Mouse (Mus musculus): ENCODE results near the gene Strn.

The Strn gene

GRCm38 (mm10) chr17:78615096-78615495, 121.9 kb downstream of the Strn start:
- no peak for DNase-seq (ENCODE audit: low spot score)

- DNase-seq (ENCODE audit: low spot score): no peak
Measured at GRCm38 (mm10) chr17:78614481-78614880, 122.5 kb downstream of the Strn start.

- DNase-seq (ENCODE audit: low spot score): peak; percentile 19
Measured at GRCm38 (mm10) chr17:78611117-78611516, 125.9 kb downstream of the Strn start.

- DNase-seq (ENCODE audit: low spot score): no peak
Measured at GRCm38 (mm10) chr17:78609191-78609855, 127.7 kb downstream of the Strn start.

- DNase-seq (ENCODE audit: low spot score): no peak
Measured at GRCm38 (mm10) chr17:78608716-78609115, 128.3 kb downstream of the Strn start.

- DNase-seq (ENCODE audit: low spot score): no peak
Measured at GRCm38 (mm10) chr17:78608135-78608670, 128.8 kb downstream of the Strn start.

- DNase-seq (ENCODE audit: low spot score): peak; percentile 60
Measured at GRCm38 (mm10) chr17:78604431-78604830, 132.6 kb downstream of the Strn start.

- DNase-seq (ENCODE audit: low spot score): peak; percentile 87
Measured at GRCm38 (mm10) chr17:78603872-78604271, 133.1 kb downstream of the Strn start.

GRCm38 (mm10) chr17:78602316-78602715, 134.7 kb downstream of the Strn start:
- no peak for DNase-seq (ENCODE audit: low spot score)

GRCm38 (mm10) chr17:78601601-78602000, 135.4 kb downstream of the Strn start:
- no peak for DNase-seq (ENCODE audit: low spot score)

GRCm38 (mm10) chr17:78601042-78601441, 136.0 kb downstream of the Strn start:
- DNase-seq (ENCODE audit: low spot score): no peak
